Mouse (Mus musculus) liver, embryonic 14.5 days (tissue): ENCODE results near the gene Cyp2c70.

Experiments used
- CTCF ChIP-seq: IDR thresholded peaks from 2 replicates; pipeline ENCODE4 v1.5.1; 2016; ENCODE audit warnings: antibody characterized with exemption, low read depth, control low read depth
- EP300 ChIP-seq: IDR thresholded peaks from 2 replicates; pipeline ENCODE4 v1.6.1; 2016; ENCODE audit warnings: antibody characterized with exemption, low read depth

- TF ChIP-seq CTCF, result no peak
- TF ChIP-seq EP300, result no peak
Measured at GRCm38 (mm10) chr19:40226516-40227151, 39.5 kb upstream of the Cyp2c70 start.
